Mouse (Mus musculus) inflammation-experienced regulatory T-cells, adult 6 months (primary cell): Measurements from ENCODE around the gene Shisal1. TPM values are rescaled to one million over a fixed set of nuclear protein-coding genes. Genes with fewer than 3 reads are reported as not detected.

Source experiments
- ATAC-seq: one replicate; pipeline ENCODE4 v1.8.0; 2017
- polyA plus RNA-seq, 3 experiments: library from polyadenylated mRNA; unstranded; fragments of 100-300 nt; shearing (Covaris generic); gene quantifications; one replicate each; pipeline ENCODE4 v1.2.1; 2017

Shisal1 gene
- polyA plus RNA-seq, 3 experiments from 2014 or later, result not detected

- ATAC-seq, result no peak
These were observed 23.1 kb downstream of the Shisal1 start for GRCm38 (mm10) chr15:84423781-84424180.

GRCm38 (mm10) chr15:84418266-84418610 lies 28.7 kb downstream of the Shisal1 start:
- ATAC-seq, result no peak

DNA sequence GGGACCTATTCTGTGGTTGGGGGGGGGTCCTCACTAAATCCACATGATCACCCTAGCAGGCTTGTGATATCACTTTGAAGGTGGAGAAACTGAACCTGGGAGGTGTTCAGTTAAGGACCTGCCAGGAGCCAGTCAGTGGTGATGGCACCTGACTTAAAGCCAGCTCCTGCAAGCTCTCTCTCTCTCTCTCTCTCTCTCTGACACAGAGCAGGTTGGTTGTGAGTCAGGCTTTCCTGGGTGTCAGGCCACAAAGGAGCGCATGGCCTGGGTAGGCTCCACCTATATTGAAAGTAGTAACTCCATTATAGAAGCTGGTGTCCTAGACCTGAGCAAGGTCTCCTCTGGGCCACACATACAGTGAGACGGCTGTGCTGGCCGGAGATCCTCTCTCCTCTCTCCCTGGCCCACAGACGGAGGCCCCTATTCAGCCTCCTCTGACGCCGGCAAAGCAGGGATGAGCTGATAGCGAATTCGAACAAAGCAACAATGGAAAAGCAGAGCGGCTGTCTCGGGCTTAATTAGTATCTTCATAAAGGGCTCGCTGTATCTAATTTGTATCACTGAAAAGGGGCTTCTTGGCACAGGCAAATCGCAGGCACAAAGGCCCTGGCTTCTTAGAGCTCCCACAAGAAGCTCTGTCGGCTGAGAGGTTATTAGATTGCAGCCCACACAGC lies 29.2 kb downstream of the Shisal1 start:
- no peak for ATAC-seq

- ATAC-seq, result no peak
These were observed 29.9 kb downstream of the Shisal1 start for GRCm38 (mm10) chr15:84417017-84417416.

GRCm38 (mm10) chr15:84414040-84414848 lies 32.7 kb downstream of the Shisal1 start:
- ATAC-seq, result no peak

DNA sequence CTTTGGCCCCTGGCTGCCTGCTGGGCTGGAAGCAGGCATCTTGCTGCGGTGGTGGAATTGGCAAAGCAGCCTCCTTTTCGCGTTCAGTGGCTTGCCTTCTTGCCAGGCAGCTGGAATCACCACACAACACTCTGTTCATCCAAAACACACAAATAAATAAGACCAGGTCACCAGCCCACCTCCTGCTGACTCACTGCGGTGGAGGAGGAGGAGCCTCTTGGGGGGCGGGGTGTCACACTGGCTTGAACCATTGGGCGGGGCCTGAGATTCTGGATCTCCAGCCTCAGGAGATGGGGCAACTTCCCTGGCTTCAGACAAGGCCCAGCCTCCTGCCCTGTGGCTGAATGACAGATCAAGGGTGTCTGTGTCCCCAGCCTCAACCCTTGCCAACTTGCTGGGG lies 34.5 kb downstream of the Shisal1 start:
- no peak for ATAC-seq

DNA sequence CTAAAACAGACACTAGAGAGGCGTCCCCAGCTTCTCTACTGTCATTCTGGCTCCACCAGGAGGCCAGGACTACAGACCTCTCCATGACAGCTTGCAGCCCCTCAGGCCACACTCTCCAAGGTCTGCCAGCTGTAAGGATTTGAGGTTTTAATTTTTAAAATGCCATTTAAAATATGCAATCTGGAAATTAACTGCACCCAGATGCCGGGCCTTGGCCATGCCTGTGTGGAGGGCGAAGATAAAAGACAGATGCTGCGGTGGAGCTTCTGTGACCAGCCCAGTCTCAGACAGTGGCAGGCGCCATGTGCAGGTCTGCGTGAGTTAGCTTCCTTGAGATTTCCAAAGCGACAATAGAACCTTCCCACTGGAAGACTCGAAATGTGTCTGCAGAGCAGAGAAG lies 36.8 kb downstream of the Shisal1 start:
- ATAC-seq, result no peak

DNA sequence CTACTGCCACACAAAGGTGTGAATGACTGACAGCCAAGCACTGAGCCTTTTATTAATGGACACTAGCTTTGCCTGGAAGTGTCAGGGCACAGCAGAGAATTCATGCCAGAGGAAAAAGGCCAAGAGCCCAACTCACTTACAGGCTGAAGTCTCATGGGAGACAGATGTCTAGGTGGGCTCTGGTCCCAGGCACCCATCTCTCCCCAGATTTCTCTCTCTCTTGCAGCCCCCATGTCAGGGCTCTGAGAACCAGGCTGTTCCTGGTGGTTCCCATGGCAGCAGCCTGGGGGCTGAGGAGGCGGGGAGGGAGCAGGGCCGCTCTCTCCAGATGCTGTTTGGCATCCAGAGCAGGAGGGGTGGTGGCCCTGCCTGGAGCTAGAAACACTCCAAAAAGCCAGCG lies 38.3 kb downstream of the Shisal1 start:
- no peak for ATAC-seq

GRCm38 (mm10) chr15:84405759-84406158 lies 41.1 kb downstream of the Shisal1 start:
- no peak for ATAC-seq

DNA sequence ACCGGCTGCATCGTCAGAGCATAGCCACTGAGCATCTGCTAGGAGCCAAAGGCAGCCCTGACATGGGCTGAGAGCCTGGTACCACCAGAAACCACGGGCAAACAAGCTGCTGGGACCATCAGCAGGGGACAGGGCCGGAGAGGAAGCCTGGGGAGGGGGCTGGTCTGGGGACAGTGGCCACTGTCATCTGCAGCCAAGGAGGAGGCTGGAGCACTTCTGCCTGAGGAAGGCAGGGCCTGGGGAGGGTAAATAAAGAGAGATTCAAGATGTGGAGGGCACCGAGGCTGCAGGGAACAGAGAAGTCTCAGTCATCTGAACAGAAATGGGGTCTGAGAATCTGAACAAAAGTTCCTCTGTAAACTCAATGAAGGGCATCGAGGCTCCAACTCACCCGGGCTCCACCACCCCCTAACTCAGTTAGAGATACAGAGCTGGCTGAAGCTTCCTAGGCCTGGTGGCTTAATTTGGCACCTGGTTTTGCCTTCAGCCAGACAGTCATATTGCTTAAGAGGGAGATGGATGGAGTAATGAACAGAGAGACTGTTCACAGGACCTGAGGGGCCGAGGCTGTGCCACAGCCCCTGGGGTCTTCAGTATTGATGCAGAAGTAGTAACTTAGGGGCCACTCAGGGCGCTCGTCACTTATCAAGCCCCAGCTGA lies 43.3 kb downstream of the Shisal1 start:
- ATAC-seq, result no peak

DNA sequence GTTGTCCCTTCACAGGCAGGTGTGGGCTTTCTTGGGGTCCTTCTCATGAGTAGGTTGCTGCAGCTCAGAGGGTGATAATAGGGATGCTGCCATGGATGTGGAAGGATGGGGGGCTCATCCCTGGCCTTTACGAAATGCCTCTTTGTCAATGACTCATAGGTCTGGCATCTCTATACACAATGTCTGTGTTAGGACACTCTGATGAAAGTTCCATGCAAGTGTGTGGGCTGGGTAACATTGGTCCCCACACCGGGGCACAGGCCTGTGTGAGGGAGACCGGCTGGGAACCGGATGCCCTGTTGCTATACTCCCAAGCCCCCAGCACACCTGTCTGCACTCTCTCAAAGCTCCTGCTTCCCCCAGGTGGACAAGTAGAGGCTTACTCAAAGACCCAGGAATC lies 48.3 kb downstream of the Shisal1 start:
- ATAC-seq, result no peak

DNA sequence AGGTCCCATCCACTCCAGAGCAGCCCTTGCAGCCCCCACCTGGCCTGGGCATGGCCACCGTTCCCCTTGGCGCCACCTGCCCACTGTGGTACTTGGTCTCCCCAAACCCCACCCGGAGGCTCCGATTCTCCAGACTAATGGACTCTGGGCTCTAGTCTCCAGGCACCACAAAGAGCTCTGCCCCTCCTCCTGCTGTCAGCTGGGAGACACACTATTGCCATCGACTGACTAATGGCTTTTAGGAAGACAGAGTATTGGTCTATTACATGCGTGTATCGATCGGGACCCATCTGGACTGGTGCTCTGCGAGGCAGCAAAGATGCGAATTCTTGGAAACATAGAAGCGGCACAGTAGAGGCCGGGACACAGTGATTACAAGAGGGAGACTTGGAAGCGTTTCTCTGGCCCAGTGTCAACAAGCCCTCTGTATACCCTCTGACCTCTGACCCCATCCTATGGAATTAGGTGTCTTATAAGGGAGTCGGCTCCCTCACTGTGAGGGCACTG lies 49.2 kb downstream of the Shisal1 start:
- ATAC-seq, result no peak

DNA sequence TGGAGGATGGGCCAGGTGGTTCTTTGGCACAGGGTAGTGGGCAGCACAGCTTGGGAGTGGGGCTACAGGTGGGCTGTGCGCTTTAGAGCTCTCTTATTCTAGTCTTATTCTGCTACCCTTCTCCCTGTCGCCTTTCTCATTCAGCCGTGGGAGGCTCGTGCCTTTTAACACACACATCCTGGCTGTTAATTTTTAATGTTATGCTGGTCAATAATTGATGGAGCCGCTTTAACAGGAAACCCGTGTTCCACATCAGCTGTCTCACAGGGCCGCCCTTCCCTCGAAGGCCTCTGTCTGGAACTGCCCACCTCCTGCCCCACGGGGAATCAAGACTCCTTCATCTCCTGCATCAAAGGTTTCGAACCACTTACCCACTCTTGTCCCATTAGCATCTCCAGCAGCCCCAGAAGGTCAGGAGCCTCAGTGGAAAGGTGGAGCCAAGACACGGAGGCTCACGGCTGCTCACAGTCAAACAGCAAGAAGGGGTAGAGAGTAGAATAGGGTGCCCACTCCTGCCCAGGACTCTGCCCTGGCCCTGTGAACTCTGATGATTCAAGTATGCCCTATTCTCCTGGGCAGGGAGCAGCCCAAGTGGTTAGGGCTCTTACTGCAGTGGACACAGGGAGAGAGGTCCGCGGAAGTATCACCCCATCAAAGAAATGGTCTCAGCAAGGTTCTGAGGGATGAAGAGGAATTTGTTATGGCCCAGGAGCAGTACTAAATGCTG lies 51.4 kb downstream of the Shisal1 start:
- no peak for ATAC-seq

DNA sequence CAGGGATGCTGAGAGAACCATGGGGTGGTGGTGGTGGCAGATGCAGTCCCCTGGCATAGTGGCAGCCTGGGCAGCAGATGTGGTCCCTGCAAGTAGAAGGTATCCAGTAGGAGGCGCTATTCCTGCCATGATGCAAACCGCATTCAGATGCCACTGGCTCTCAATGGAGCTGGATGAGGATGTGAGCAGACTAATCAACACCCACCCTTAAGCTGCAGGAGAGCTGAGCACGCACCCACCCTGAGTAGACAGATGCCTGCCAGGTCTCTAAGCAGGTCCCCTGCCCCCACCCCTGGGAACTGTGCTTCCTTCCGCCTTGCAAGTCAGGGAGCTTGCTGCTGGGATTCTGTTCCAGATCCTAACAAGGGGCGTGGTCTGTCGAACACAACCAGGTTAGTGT lies 53.6 kb downstream of the Shisal1 start:
- no peak for ATAC-seq

DNA sequence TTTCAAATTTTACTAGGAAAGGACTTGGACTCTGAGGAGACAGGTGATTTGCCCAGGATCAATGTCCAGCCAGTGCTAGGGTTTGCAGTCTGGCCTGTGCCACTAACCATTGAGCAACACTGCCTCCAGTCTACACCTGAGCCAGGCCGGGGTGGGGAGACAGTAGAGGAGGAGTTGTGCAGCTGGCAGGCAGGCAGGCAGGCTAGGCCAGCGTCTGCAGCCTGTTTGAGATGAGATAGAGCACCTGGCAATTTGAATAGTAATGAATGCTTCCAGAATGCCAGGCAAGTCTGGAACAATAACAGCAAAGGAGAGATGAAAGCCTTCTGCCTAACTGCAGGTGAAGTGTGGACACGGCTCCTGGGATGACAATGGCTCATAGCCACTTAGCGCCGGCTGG lies 54.1 kb downstream of the Shisal1 start:
- ATAC-seq, result no peak

DNA sequence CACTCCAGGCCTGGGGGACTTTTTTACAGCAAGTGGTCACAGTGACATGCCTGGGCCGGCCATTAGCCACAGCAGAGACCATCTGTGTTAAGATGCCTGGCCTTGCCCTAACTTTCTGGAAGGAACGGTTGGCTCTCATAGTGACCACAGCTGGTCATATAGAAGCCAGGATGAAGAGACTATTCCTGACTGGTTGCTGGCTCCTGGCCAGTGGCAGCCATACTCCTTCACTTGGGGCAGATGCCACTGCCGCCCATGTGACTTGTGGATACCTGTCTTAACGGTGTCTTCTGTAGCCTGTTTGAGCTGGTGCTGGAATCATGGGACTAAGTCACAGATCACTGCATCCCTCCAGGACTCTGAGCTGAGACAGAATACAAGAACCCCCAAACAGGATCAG lies 54.8 kb downstream of the Shisal1 start:
- no peak for ATAC-seq

- ATAC-seq, result no peak
These were observed 58.2 kb downstream of the Shisal1 start for GRCm38 (mm10) chr15:84388698-84389131.

- ATAC-seq, result no peak
These were observed 60.8 kb downstream of the Shisal1 start for GRCm38 (mm10) chr15:84385995-84386565.

GRCm38 (mm10) chr15:84384066-84384465 lies 62.8 kb downstream of the Shisal1 start:
- no peak for ATAC-seq

DNA sequence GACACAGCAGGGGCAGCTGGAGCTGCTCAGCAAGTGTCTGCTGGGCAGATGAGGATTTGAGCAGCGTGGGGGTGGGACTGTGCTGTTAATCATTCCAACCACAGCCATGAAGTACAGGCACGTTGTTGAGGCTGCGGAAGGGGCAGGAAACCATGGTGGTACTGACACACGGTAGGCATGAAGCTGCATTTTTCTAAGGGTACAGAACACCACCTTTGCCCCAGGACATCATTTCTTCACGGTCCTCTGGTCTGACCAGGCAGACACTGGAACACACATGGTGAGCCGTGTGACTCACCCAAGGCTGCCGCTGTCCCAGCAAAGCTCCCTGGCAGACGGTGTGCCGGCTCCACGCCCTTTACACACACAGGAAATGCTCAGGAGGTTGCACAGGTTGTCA lies 66.7 kb downstream of the Shisal1 start:
- ATAC-seq, result no peak

DNA sequence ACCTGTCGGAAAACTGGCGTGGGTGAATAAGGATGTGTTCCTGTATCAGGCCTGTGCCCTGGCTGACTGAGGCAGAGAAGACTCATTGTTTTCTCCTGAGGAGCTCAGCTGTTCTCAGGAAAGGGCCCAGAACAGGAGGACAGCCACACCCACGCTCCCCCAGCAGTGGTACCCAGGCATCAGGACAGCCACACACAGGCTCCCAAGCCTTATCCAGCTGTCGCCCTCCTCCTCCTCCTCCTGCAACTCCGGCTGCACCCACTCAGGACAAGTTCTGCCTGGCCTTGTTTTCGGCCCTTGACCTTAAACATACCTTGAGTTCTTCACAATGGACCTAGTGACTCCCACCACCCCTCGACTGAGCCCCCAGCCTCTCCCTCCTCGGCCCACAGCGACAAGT lies 68.2 kb downstream of the Shisal1 start:
- ATAC-seq, result no peak

DNA sequence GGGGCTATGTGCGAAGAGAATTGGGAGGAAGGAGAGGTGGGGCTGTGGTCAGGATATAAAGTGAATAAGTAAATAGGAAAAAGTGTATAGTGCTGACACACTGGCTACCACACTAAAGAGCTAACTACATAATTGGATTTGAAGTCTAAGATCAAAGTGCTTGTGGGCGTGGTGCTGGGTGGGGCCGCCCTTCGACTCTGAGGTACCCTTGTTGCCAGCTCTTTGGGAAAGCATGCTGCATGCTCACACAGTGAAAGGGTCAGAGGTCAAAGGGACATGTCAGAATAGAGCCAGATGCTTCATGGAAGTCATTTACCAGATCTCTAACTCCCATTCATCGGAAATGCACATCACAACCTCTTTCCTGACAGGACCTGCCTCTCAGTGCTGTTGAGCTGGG lies 74.1 kb downstream of the Shisal1 start:
- no peak for ATAC-seq

DNA sequence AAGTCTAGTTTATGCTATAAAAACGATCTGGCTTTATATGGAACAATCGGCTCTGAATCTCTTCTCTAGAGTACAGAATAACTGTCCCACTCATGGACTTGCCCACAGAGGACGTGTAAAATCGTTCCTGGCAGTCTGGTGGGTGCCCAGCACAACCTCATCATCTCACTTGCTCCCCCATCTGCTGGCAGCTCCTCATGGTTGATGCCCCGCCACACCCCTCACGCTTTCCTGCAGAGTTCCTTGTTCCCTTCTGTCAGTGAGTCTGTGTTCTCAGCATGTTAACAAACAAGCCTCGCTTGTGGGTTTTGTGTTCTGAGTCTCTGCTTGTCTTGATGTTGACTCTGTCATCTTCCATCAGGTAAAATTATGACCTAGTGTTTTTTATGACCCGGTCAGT lies 79.5 kb downstream of the Shisal1 start:
- ATAC-seq, result no peak
